Mouse (Mus musculus): Measurements from ENCODE around the gene Iqgap2. TPM values are rescaled to one million over a fixed set of nuclear protein-coding genes. Genes with fewer than 3 reads are reported as not detected.

Gene Iqgap2
- polyA plus RNA-seq, 1 experiment = 6.0 TPM

GRCm38 (mm10) chr13:95671108-95671897 lies 220.4 kb downstream of the Iqgap2 start:
- peak; percentile 29 for DNase-seq (ENCODE audit: low read depth)
- TF ChIP-seq POLR2A (IDR thresholded peaks at IDR 0.05; ENCODE audit: borderline replicate concordance, extremely low read depth, insufficient read depth, insufficient read length, poor library complexity, severe bottlenecking) = no peak
- no peak for TF ChIP-seq CTCF (IDR thresholded peaks at IDR 0.05; ENCODE audit: borderline replicate concordance, extremely low read depth, insufficient read depth, insufficient read length)

- no peak for DNase-seq (ENCODE audit: low read depth)
- no peak for TF ChIP-seq POLR2A (IDR thresholded peaks at IDR 0.05; ENCODE audit: borderline replicate concordance, extremely low read depth, insufficient read depth, insufficient read length, poor library complexity, severe bottlenecking)
- TF ChIP-seq CTCF (IDR thresholded peaks at IDR 0.05; ENCODE audit: borderline replicate concordance, extremely low read depth, insufficient read depth, insufficient read length) = no peak
Observed at GRCm38 (mm10) chr13:95670534-95670933, 221.2 kb downstream of the Iqgap2 start.

GRCm38 (mm10) chr13:95667260-95667659 lies 224.5 kb downstream of the Iqgap2 start:
- no peak for TF ChIP-seq POLR2A (IDR thresholded peaks at IDR 0.05; ENCODE audit: borderline replicate concordance, extremely low read depth, insufficient read depth, insufficient read length, poor library complexity, severe bottlenecking)
- peak; percentile 46; the same call in 1 of the 2 replicates for TF ChIP-seq CTCF (IDR thresholded peaks at IDR 0.05; ENCODE audit: borderline replicate concordance, extremely low read depth, insufficient read depth, insufficient read length)
- peak; percentile 61 for DNase-seq (ENCODE audit: low read depth)

GRCm38 (mm10) chr13:95665644-95666356 lies 225.9 kb downstream of the Iqgap2 start:
- TF ChIP-seq CTCF (IDR thresholded peaks at IDR 0.05; ENCODE audit: borderline replicate concordance, extremely low read depth, insufficient read depth, insufficient read length) (no peak), POLR2A (IDR thresholded peaks at IDR 0.05; ENCODE audit: borderline replicate concordance, extremely low read depth, insufficient read depth, insufficient read length, poor library complexity, severe bottlenecking) (no peak)
- DNase-seq (ENCODE audit: low read depth) = peak; percentile 80

- DNase-seq (ENCODE audit: low read depth) = no peak
- TF ChIP-seq CTCF (IDR thresholded peaks at IDR 0.05; ENCODE audit: borderline replicate concordance, extremely low read depth, insufficient read depth, insufficient read length) (no peak), POLR2A (IDR thresholded peaks at IDR 0.05; ENCODE audit: borderline replicate concordance, extremely low read depth, insufficient read depth, insufficient read length, poor library complexity, severe bottlenecking) (no peak)
Observed at GRCm38 (mm10) chr13:95663834-95664233, 227.9 kb downstream of the Iqgap2 start.

GRCm38 (mm10) chr13:95659432-95659831 lies 232.3 kb downstream of the Iqgap2 start:
- no peak for DNase-seq (ENCODE audit: low read depth)
- TF ChIP-seq POLR2A (IDR thresholded peaks at IDR 0.05; ENCODE audit: borderline replicate concordance, extremely low read depth, insufficient read depth, insufficient read length, poor library complexity, severe bottlenecking) (no peak), CTCF (IDR thresholded peaks at IDR 0.05; ENCODE audit: borderline replicate concordance, extremely low read depth, insufficient read depth, insufficient read length) (no peak)

GRCm38 (mm10) chr13:95657171-95657570 lies 234.6 kb downstream of the Iqgap2 start:
- no peak for DNase-seq (ENCODE audit: low read depth)
- TF ChIP-seq CTCF (IDR thresholded peaks at IDR 0.05; ENCODE audit: borderline replicate concordance, extremely low read depth, insufficient read depth, insufficient read length) (no peak), POLR2A (IDR thresholded peaks at IDR 0.05; ENCODE audit: borderline replicate concordance, extremely low read depth, insufficient read depth, insufficient read length, poor library complexity, severe bottlenecking) (no peak)

- TF ChIP-seq CTCF (IDR thresholded peaks at IDR 0.05; ENCODE audit: borderline replicate concordance, extremely low read depth, insufficient read depth, insufficient read length) = no peak
- TF ChIP-seq POLR2A (IDR thresholded peaks at IDR 0.05; ENCODE audit: borderline replicate concordance, extremely low read depth, insufficient read depth, insufficient read length, poor library complexity, severe bottlenecking) = no peak
Observed at GRCm38 (mm10) chr13:95655284-95655683, 236.4 kb downstream of the Iqgap2 start.

GRCm38 (mm10) chr13:95653696-95654095 lies 238.0 kb downstream of the Iqgap2 start:
- TF ChIP-seq CTCF (IDR thresholded peaks at IDR 0.05; ENCODE audit: borderline replicate concordance, extremely low read depth, insufficient read depth, insufficient read length) = no peak
- TF ChIP-seq POLR2A (IDR thresholded peaks at IDR 0.05; ENCODE audit: borderline replicate concordance, extremely low read depth, insufficient read depth, insufficient read length, poor library complexity, severe bottlenecking) = no peak

More at GRCm38 (mm10) chr13:95655284-95655683, 236.4 kb downstream of the Iqgap2 start:
- DNase-seq (ENCODE audit: low read depth) = peak; percentile 80

GRCm38 (mm10) chr13:95651870-95652668 lies 239.7 kb downstream of the Iqgap2 start:
- TF ChIP-seq CTCF (IDR thresholded peaks at IDR 0.05; ENCODE audit: borderline replicate concordance, extremely low read depth, insufficient read depth, insufficient read length) = no peak
- TF ChIP-seq POLR2A (IDR thresholded peaks at IDR 0.05; ENCODE audit: borderline replicate concordance, extremely low read depth, insufficient read depth, insufficient read length, poor library complexity, severe bottlenecking) = no peak
- no peak for DNase-seq (ENCODE audit: low read depth)

More at GRCm38 (mm10) chr13:95653696-95654095, 238.0 kb downstream of the Iqgap2 start:
- DNase-seq (ENCODE audit: low read depth) = no peak

- TF ChIP-seq CTCF (IDR thresholded peaks at IDR 0.05; ENCODE audit: borderline replicate concordance, extremely low read depth, insufficient read depth, insufficient read length) = no peak
- TF ChIP-seq POLR2A (IDR thresholded peaks at IDR 0.05; ENCODE audit: borderline replicate concordance, extremely low read depth, insufficient read depth, insufficient read length, poor library complexity, severe bottlenecking) = no peak
- no peak for DNase-seq (ENCODE audit: low read depth)
Observed at GRCm38 (mm10) chr13:95649941-95650340, 241.8 kb downstream of the Iqgap2 start.

Data from brain, embryonic 14.5 days (tissue).